Mouse (Mus musculus) liver, embryonic 14.5 days (tissue): Measurements from ENCODE around the gene Tomm6. TPM values are rescaled to one million over a fixed set of nuclear protein-coding genes. Genes with fewer than 3 reads are reported as not detected.
A peak's percentile ranks its signal among the peaks of the same experiment; 100 is the strongest.

Experiments used
- ATAC-seq: fragments of 200-750 bp; cut with Nextera tagmentation; 2 replicates; pipeline ENCODE4 v1.8.0; 2017; ENCODE audit warnings: moderate number of reproducible peaks, mild to moderate bottlenecking, moderate library complexity; ENCODE audit not compliant: insufficient read depth
- DNase-seq, 3 experiments: peaks; one replicate each; pipeline ENCODE4 v3.0.0-alpha.2; 2012 to 2013; ENCODE audit warnings: low read depth in 3 of 3, low spot score in 3 of 3
- H3K27ac ChIP-seq: fragments of 300-500 bp; sonication (generic); 2 replicates; pipeline ENCODE4 v1.5.1; 2014; ENCODE audit warnings: moderate library complexity, mild to moderate bottlenecking, control low read depth, inconsistent platforms
- H3K27me3 ChIP-seq: fragments of 300-500 bp; sonication (generic); 2 replicates; pipeline ENCODE4 v1.6.1; 2014; ENCODE audit warnings: mild to moderate bottlenecking, low read length, moderate library complexity; ENCODE audit not compliant: control insufficient read depth, insufficient read depth
- H3K36me3 ChIP-seq: fragments of 300-500 bp; sonication (generic); replicated peaks from 2 replicates; pipeline ENCODE4 v1.6.1; 2014; ENCODE audit warnings: low read depth; ENCODE audit not compliant: control insufficient read depth, insufficient read depth
- H3K4me1 ChIP-seq, 2 experiments: fragments of 200-500 bp in 1 of 2; fragments of 300-500 bp in 1 of 2; sonication (generic) in 1 of 2; replicated peaks; 2 replicates each; pipeline ENCODE4 v1.6.1; 2012 to 2014; ENCODE audit warnings: antibody characterized with exemption in 1 of 2, inconsistent platforms in 1 of 2, low read length in 1 of 2; ENCODE audit not compliant: control insufficient read depth in 2 of 2, insufficient read depth in 2 of 2
- H3K4me2 ChIP-seq: fragments of 300-500 bp; sonication (generic); 2 replicates; pipeline ENCODE4 v1.6.1; 2014; ENCODE audit warnings: low read depth, mild to moderate bottlenecking, control low read depth, moderate library complexity
- H3K4me3 ChIP-seq, 2 experiments: fragments of 200-500 bp in 1 of 2; fragments of 300-500 bp in 1 of 2; sonication (generic) in 1 of 2; 2 replicates each; pipeline ENCODE4 v1.5.1; 2012 to 2014; ENCODE audit warnings: low read depth in 2 of 2, low read length in 2 of 2, mild to moderate bottlenecking in 2 of 2, control low read depth in 1 of 2, inconsistent platforms in 1 of 2, moderate library complexity in 1 of 2; ENCODE audit not compliant: insufficient read depth in 1 of 2
- H3K9ac ChIP-seq: fragments of 300-500 bp; sonication (generic); replicated peaks from 2 replicates; pipeline ENCODE4 v1.6.1; 2014; ENCODE audit warnings: mild to moderate bottlenecking, control low read depth, moderate library complexity
- H3K9me3 ChIP-seq: fragments of 300-500 bp; sonication (generic); 2 replicates; pipeline ENCODE4 v1.6.1; 2016; ENCODE audit warnings: low read length, mixed read lengths; ENCODE audit not compliant: control insufficient read depth
- CTCF ChIP-seq: IDR thresholded peaks from 2 replicates; pipeline ENCODE4 v1.5.1; 2016; ENCODE audit warnings: antibody characterized with exemption, low read depth, control low read depth
- EP300 ChIP-seq: IDR thresholded peaks from 2 replicates; pipeline ENCODE4 v1.6.1; 2016; ENCODE audit warnings: antibody characterized with exemption, low read depth
- WGBS: fragments of 180-500 bp; shearing (Covaris S2); extraction: QIAGEN DNeasy Blood & Tissue Kit; methylation state at CpG from one replicate; pipeline ENCODE4 v1.1.7; 2014; ENCODE audit not compliant: insufficient replicate concordance; 5-methylcytosine and 5-hydroxymethylcytosine counted together
- polyA plus RNA-seq, 2 experiments: library from polyadenylated mRNA; depleted of rRNA in 1 of 2; stranded (reverse) in 1 of 2; unstranded in 1 of 2; fragments of >200 nt; fragmentation: Nextera tagmentation in 1 of 2; extraction: Ambion mirVana in 1 of 2; gene quantifications; 2 replicates each; pipeline versions ENCODE4 v1.2.1 to v1.2.3; 2012 to 2014

The Tomm6 gene
- polyA plus RNA-seq (2012; rRNA removed) (63.2 and 88.6 TPM in 2 replicates), polyA plus RNA-seq (2014; fragmentation: Nextera tagmentation; extraction: Ambion mirVana) (244 and 251 TPM in 2 replicates)

DNA sequence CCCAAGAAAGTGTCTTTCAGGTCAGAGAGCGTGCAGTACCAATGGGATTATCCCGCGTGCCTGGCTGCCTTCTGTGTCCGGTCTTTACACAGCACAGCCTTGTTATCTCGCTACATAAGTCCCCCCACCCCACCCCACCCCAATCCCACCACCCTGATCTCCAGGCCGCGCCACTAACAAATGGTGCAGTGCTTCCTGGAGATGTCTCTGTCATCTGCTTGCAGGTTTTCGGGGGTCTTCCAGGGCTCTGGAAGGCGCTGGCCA, at the start of gene Tomm6:
Gene Tomm6, minus strand, starts transcription at position 43 of the 264 bp plus-strand sequence.
- Histone ChIP-seq H3K36me3 (peaks cover 10% of the 10 kb centered on the region; the same call in 1 of the 2 replicates), H3K4me2 (peak within 1 kb of the TSS; percentile 78), H3K27ac (peak within 1 kb of the TSS; percentile 60), H3K27me3 (no peaks in the 10 kb centered on the region), H3K4me3 (peak within 1 kb of the TSS; percentile 65 to 79), H3K9ac (peak within 1 kb of the TSS; percentile 72), H3K4me1 (peaks cover 4 to 9% of the 10 kb centered on the region in 2 experiments; a peak in 2 of 4 replicates), H3K9me3 (no peaks in the 10 kb centered on the region)
- 0% methylated on average over 9 of the region's 9 CpGs for WGBS
- DNase-seq (no peak), ATAC-seq (no peak)
- TF ChIP-seq EP300: no peak

DNA sequence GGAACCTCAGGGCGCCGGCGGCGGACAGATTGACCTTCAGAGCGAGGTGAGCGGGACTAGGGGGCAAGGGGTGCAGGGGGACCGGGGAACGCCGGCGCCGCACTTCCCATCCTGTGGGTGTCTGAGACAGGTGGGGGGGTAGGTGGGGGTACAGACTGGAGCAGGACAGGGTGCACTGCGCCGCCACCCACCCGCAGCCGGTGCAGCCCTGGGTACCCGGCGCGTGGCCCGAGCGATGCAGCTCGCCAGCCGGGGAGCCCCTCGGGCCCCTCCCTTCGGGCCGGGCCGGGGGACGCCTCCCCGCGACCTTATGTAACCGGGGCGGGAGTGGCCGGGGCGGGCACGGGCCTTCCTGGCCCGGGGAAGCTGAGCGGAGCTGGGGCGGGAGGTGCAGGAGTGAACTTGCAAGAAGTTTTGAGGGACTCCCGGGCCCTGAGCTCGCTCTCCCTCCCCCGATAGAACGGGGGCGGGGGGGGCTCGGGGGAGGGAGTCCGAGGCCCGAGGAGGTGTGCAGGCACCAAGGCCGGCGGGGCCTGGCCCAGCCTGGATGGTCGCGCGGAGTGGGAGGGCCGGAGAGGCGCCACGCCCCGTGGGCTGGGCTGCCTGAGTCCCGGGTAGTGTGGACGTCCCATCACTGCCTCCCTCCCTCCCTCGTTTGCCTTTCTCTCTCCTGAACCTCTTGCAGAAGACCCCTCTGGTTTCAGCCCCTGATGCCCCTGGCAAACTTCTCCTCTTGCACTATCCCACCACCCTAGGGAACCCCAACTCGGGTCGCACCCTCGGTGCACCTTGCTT, 49.3 kb upstream of the Tomm6 start:
- peak overlapping the region; percentile 78 for H3K4me2 ChIP-seq

DNA sequence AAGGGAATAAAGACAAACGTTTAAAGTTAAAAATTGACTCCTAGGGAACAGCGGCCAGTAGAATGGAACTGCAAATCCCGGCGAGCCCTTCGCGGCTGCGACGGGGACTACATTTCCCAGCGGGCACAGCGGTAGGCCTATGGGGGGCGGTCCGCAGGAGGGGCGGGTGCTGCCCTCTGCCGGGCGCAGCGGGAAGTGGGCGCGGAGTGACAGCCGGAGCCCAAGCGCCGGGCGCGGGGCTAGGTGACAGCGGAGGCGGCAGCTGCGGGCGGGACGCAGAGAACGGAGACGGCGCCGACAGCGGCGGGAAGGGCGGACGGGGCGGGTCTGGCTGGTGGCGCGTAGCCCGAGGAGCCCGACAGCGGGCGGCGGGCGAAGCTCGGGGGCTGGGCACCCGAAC, 48.7 kb upstream of the Tomm6 start, which contains the start of gene Tfeb:
Gene Tfeb, plus strand, starts transcription at position 175 of the 400 bp plus-strand sequence.
- peaks cover 0 to 6% of the 10 kb centered on the region in 2 experiments; a peak in 2 of 4 replicates for H3K4me1 ChIP-seq
- no peaks in the 10 kb centered on the region for H3K9me3 ChIP-seq
- under 1% methylated on average over 46 of the region's 47 CpGs for WGBS
- peaks cover 12% of the 10 kb centered on the region for H3K27me3 ChIP-seq
- H3K27ac ChIP-seq: no peak within 1 kb of the TSS
- ATAC-seq (peak; percentile 76), DNase-seq (peak; percentile 70 to 80 (median 75))
- H3K4me3 ChIP-seq: peak within 1 kb of the TSS; percentile 60 to 67
- H3K4me2 ChIP-seq: peak within 1 kb of the TSS; percentile 78
- peak within 1 kb of the TSS; percentile 61 for H3K9ac ChIP-seq
- H3K36me3 ChIP-seq: no peaks in the 10 kb centered on the region
- TF ChIP-seq EP300 (no peak), CTCF (peak; percentile 91)

More for the DNA sequence above, 49.3 kb upstream of the Tomm6 start:
- 1% methylated on average over 44 of the region's 60 CpGs for WGBS
- peak overlapping the region; percentile 61 for H3K9ac ChIP-seq
- H3K9me3 ChIP-seq: no peaks in the 10 kb centered on the region
- H3K4me3 ChIP-seq: peak overlapping the region; percentile 60 to 67
- H3K27ac ChIP-seq: no peak overlapping the region
- H3K27me3 ChIP-seq: peaks cover 12% of the 10 kb centered on the region
- TF ChIP-seq CTCF (no peak), EP300 (no peak)
- DNase-seq (peak in 1 of 3 experiments; percentile 38), ATAC-seq (peak; percentile 74)
- no peaks in the 10 kb centered on the region for H3K36me3 ChIP-seq
- H3K4me1 ChIP-seq: peaks cover 0 to 6% of the 10 kb centered on the region in 2 experiments; a peak in 2 of 4 replicates

DNA sequence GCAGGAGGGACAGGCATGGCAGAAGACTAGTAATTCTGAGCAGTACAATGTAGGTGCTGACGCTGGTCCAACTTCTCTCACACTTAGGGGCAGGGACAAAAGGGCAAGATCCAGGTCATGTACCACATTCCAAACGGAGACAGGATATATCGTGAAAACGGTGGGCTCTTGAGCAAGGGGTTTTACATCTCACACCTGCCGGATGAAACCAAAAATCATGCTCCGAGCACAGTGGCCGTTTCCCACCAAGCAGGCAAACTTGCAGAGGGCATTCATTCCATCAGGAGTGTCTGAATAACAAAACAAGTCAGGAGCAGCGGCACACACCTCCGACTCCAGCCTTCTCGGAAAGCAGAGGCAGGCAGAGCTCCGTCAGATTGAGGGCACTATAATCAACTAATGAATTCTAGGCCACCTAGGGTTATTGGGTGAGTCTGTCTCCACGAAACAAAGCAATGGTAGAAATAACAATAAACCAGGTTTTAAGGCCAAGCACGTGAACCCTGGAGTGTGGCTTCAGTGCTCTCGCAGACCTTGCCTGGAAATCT, 47.4 kb upstream of the Tomm6 start:
- Histone ChIP-seq H3K36me3 (no peaks in the 10 kb centered on the region), H3K4me1 (peaks cover 0 to 6% of the 10 kb centered on the region in 2 experiments; a peak in 2 of 4 replicates), H3K4me2 (no peak overlapping the region), H3K4me3 (no peak overlapping the region), H3K9me3 (no peaks in the 10 kb centered on the region), H3K27ac (no peak overlapping the region), H3K27me3 (peaks cover 12% of the 10 kb centered on the region), H3K9ac (no peak overlapping the region)
- DNase-seq (no peak), ATAC-seq (no peak)
- TF ChIP-seq EP300 (no peak), CTCF (no peak)
- WGBS: 64% methylated on average over 14 of the region's 14 CpGs
